Mouse (Mus musculus): ENCODE measurements around the gene Bcl7c.

GRCm38 (mm10) chr7:127680541-127680940 is 28.2 kb downstream of the Bcl7c start:
- TF ChIP-seq GABPA (IDR thresholded peaks at IDR 0.05; ENCODE audit: insufficient replicate concordance, low read depth, low read length) (no peak), CTCF (conservative IDR thresholded peaks at IDR 0.05 in 1 of 2, IDR thresholded peaks at IDR 0.05 in 1 of 2; ENCODE audit: low read depth in 2 of 2, low read length in 2 of 2) (no peak), EP300 (IDR thresholded peaks at IDR 0.05; ENCODE audit: low read length) (no peak), MEF2A (IDR thresholded peaks at IDR 0.05; ENCODE audit: borderline replicate concordance, low read depth, low read length) (no peak)
